Mouse (Mus musculus): ENCODE measurements around the gene Dnah2. TPM values are rescaled to one million over a fixed set of nuclear protein-coding genes. Genes with fewer than 3 reads are reported as not detected.
A peak's percentile ranks its signal among the peaks of the same experiment; 100 is the strongest.

The Dnah2 gene
- total RNA-seq, 2 experiments from 2014 or later = 4.6 to 5.2 TPM

DNA sequence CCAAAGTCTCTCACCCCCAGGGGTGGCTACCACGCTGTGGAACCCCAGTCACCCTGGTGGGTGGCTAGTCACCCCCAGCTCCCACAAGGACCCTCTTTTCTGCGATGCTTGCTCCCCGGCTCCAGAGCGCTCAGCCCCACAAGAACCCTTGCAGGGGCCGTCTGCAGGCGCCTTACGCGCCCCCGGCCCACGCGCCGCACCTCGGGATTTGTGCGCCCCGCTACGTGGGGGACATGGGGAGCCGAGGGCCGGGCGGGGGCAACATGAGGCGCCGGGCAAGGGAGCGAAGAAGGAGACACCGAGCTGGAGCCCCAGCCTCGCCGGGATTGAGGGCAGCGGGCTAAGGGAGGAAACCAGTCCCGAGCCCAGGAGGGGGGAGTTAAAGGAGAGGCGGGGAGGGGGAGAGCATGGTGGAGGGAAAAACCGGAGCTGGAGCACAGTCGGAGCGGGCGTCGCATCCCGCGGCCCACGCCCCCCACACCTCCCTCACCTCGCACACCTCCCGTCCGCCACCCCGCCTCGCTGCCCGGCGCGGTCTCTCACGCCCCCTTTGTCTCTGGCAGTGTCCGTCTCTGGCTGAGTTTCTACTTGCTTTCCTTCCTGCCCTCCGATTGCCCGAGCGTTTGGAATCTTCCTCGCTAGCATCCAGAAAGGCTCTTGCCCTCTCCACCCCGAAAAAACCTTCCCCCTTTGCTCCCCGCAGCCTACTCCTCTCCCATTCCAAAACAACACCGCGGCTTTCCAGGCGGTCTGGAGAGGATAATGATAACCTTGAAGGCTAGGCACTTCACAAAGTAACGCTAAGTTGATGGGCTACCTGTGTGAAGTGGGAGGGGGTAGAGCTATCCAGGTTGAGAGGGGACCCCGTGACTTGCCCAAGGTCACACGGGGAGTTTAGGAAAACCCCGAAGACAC lies 11.2 kb upstream of the Dnah2 start, which contains the start of gene Efnb3:
Efnb3 (minus strand) TSS at position 355 of the 915 bp plus-strand sequence.
- TF ChIP-seq CTCF (conservative IDR thresholded peaks at IDR 0.05) = no peak
- no peak for DNase-seq (ENCODE audit: low spot score in 2 of 2)
- Histone ChIP-seq H3K4me3 (peak within 1 kb of the TSS; percentile 83), H3K27ac (peak within 1 kb of the TSS; percentile 98)

DNA sequence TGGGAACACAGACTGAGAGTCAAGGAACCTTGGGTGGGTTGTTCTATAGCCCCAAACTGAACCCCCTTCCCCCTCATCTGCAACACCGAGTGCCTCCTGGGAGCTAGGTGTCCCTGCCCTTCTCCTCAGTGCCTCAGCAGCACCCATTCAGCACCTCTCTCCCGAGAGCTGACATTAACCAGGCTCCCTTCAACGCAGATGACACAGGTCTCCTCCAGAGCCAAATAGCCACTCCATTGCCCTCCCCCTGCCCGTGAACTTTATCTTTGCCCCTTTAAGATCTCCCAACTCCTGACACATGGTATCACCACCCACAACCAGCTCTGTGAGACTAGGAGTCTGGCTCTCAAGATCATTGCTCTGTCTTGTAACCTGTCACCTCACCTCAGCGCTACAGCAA lies 10.3 kb upstream of the Dnah2 start:
- no peak for DNase-seq (ENCODE audit: low spot score in 2 of 2)
- H3K27ac ChIP-seq = peak overlapping the region; percentile 98
- peak overlapping the region; percentile 83 for H3K4me3 ChIP-seq
- no peak for TF ChIP-seq CTCF (conservative IDR thresholded peaks at IDR 0.05)

DNA sequence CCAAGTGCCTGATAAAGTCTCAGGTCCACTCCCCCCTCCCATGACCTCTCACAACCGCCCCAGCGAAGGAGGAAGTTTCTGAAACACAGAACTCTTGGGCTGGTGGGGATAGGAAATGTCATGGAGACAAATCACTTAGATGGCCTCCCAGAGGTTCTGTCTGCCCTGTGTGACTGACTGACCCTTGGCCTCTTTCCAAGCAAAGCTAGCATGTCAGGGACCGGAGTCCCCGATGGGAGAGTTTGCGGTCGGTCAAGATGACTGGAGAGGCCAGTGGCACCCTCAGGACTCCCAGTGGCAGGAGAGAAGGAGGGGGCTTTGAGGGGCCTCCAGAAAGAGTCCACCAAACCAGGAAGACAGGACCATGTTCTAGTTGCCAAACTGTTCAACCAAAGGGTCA lies 9.8 kb upstream of the Dnah2 start:
- Histone ChIP-seq H3K27ac (peak overlapping the region; percentile 98), H3K4me3 (peak overlapping the region; percentile 83)
- DNase-seq (ENCODE audit: low spot score in 2 of 2) = no peak
- no peak for TF ChIP-seq CTCF (conservative IDR thresholded peaks at IDR 0.05)

DNA sequence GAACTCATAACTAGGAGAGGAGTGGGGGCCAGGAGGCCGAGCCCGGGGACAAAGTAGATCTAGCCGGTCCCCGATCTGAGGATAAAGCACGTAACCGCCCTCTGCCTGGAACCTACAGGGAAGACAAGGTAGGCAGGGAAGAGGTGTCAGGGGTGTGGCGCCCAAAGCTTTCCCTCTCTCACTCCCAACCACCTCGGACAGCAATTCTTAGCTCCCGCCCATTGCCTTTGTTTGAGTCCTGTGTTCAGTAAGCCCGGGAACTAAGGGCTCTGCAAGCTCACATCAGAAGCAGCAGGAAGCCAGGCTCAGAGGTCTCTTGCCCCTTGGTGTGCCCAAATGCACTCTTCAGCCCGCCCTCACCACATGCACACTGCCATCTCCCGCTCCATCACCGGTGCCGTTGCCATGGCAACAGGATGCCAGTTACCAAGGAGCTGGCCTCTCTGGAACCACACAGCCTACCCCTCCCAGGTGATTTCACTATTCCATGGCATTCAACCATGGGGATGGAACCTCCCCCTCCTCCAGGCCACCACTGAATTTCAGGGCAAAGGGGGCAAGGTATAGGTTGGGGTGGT lies 8.6 kb upstream of the Dnah2 start:
- Histone ChIP-seq H3K27ac (peak overlapping the region; percentile 98), H3K4me3 (peak overlapping the region; percentile 83)
- no peak for TF ChIP-seq CTCF (conservative IDR thresholded peaks at IDR 0.05)
- peak in 1 of 2 experiments; percentile 65 for DNase-seq (ENCODE audit: low spot score in 2 of 2)

DNA sequence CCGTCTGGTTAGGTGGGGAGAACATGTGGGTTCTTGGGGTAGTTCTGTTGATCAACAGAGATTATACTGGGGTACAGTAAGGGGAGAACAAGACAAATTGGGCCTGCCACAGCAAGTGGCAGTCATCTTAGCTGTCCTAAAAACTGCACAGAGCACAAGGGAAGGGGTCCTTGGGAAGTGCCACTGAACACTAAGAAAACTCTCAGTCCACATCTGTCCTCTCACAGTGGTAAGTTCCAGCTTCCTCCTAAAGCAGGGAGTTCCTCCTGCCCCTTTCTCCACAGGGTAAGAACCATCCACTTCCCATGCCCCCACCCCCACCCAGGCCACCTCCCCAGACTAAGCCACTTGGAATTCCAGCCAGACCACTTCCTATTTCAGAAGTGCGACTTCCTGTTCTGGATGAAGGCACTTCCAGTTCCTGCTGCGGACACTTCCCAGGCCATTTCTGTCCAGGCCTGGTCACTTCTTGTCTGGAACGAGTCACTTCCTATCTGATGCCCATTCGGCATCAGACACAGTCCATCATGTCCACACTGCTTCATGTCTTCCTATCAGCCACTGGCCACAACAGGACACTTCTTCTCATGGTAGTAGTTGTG lies 5.7 kb upstream of the Dnah2 start:
- Histone ChIP-seq H3K27ac (peak overlapping the region; percentile 62; the same call in 1 of the 2 replicates), H3K4me3 (no peak overlapping the region)
- DNase-seq (ENCODE audit: low spot score in 2 of 2) = no peak
- TF ChIP-seq CTCF (conservative IDR thresholded peaks at IDR 0.05) = no peak

DNA sequence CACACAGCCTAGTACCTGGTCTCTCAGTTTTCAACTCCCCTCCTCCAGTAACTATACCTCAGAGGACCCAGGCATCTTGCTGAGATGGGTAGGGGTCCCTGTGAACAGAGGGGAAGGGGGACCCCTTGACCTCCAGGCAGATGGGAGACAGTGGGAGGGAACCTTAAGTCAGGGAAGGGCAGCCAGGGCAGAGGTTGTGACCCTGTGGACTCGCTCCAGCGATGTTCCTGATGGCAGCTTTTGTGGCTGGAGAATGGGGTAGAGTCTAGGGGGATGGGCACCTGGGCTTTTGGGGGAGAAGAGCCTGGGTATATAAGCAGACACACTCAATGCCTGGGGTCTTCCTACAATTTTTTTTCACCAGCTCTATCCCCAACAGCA lies 4.4 kb upstream of the Dnah2 start:
- DNase-seq (ENCODE audit: low spot score in 2 of 2) = no peak
- TF ChIP-seq CTCF (conservative IDR thresholded peaks at IDR 0.05) = no peak
- H3K4me3 ChIP-seq = peak overlapping the region; percentile 29
- H3K27ac ChIP-seq = peak overlapping the region; percentile 97

DNA sequence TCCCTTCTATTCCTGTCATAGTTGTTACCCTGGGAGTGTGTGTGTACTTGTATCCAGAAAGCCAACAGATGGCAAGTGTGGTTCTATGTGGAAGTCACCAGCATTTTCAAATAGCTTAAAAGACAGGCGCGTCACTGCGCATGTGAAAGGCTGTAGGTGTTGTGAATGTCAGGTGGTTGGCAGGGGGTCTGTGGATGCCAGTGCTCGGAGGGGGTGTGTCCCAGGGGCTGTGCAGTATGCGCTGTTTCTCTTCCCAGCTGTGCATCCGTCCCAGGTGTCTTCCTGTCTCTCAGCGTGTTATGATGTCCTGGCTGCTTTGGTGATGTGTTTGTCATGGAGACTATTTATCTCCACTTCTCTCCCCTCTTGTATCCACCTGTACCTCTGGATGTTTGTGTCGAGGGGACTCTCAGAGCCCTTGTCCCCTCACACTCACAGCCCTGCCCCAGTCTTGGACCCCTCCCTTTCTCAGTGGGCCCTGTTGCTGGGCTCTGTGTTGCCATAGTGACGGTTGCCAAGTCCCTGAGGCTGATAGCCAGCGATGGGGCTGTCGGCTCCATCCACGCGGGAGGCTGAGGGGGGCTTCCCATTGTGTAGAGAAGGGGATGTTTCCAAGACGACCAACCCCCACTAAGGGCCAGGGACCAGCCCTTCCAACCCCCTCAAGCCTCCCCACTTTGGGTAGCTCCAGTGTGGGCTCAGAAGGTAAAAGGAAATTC lies 3.9 kb upstream of the Dnah2 start:
- peak; percentile 68 to 83 for DNase-seq (ENCODE audit: low spot score in 2 of 2)
- Histone ChIP-seq H3K4me3 (peak overlapping the region; percentile 29), H3K27ac (peak overlapping the region; percentile 97)
- TF ChIP-seq CTCF (conservative IDR thresholded peaks at IDR 0.05) = no peak

DNA sequence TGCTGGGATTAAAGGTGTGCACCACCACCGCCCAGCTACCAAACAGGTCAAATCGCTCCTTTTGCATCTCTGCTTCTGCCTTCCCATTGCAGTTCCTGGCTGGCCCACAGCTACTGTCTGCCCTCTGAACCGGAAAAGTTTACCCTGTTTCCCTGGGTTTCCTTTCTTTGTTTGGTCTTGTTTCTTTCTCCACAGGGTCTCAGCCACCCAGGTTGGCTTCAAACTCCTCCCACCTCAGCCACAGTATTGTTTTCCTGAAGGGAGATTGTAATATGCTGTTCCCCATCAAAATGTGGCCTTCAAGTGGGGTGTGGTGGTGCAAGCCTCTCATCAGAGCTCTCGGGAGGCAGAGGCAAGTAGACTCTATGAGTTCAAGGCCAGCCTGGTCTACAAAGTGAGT lies 2.4 kb upstream of the Dnah2 start:
- no peak for TF ChIP-seq CTCF (conservative IDR thresholded peaks at IDR 0.05)
- DNase-seq (ENCODE audit: low spot score in 2 of 2) = no peak
- H3K27ac ChIP-seq = peak overlapping the region; percentile 97; the same call in 1 of the 2 replicates
- H3K4me3 ChIP-seq = no peak overlapping the region

DNA sequence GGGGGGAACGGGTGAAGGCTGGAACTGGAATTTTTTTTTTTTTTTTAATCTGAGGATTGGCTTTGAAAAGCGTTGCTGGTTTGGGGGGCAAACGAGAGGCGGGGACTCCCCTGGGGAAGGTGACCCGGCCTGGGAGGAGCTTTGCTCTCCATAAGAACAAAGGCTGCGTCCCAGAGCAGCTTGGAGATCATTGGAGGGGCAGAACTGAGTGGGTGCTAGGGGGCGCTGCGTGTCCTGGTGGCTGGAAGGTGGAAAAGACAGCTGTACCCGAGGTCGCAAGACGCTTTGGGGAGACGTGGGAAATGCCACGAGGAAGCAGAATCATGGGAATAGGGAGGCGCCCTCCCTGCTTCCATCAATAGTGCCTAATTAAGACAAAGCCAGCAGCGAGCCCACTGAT lies 1.8 kb downstream of the Dnah2 start:
- DNase-seq (ENCODE audit: low spot score in 2 of 2) = no peak
- peak; percentile 58 for TF ChIP-seq CTCF (conservative IDR thresholded peaks at IDR 0.05)
- Histone ChIP-seq H3K27ac (peak overlapping the region; percentile 95), H3K4me3 (peak overlapping the region; percentile 66)

DNA sequence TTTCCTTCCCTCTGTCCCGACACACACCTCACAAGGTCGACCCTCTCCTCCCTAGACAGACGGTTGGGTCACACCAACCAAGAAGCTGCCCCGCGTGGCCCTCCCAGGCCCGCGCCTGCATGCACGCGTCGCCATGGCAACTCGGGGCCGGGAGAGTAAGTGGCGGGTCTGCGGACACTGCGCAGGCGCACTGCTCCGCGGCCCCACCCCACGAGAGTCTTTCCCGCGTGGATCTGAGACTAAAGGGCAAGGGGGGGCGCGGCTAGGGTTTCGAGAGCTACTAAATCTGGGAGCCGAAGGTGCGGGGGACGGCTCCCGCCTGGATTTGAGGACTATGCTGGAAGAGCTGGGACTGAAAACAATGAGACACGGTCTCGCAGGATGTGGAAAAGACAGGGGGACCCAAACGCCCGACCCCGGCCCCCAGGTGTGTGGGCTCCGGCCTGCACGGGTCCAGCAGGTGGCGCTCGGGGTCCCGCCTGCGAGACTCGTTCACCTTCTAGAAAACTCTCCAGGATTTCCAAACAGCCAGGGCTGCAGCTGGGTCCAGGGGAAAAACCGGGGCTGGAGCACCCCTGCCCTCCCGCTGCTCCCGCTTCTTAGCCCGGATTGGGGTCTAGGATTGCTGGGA lies 2.4 kb downstream of the Dnah2 start:
- H3K27ac ChIP-seq = peak overlapping the region; percentile 95
- peak; percentile 75 for DNase-seq (ENCODE audit: low spot score in 2 of 2)
- peak overlapping the region; percentile 66 for H3K4me3 ChIP-seq
- peak; percentile 68 for TF ChIP-seq CTCF (conservative IDR thresholded peaks at IDR 0.05)

DNA sequence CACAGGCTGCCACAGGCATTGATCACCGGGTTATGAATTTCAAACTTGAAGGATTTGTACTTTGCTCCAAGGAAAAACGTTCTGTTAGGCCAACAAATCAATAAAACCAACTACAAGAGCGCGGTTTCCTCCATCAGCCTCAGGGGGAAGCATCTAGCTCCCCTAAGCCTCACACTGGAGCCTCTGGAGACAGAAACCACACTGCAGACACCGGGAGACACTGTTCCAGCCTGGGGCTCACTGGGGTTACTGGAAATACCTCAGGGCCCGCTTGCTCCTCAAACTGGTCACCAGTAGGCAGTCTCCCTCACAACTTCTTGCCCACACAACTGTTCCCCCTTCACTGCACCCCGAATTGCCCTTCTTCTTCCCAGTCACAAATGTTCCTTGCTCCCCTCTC lies 3.0 kb downstream of the Dnah2 start:
- no peak for DNase-seq (ENCODE audit: low spot score in 2 of 2)
- peak overlapping the region; percentile 95 for H3K27ac ChIP-seq

DNA sequence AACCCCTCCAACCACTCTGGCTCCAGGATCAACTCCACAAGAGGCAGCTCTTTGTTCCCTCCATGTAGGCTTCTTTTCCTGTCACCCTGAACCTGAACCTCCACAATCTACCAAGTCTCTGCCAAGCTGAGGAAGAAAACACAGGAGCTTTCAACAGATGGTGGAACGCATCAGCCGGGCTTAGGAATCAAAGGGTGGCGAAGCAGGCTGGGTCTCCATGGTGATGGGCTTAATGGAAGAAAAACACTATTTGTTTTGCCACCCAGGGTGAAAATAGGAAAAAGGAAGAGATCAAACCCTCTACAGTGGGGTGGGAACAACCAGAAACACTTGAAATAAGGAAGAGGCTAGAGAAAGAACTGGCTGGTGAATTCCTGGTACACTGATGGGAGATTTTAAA lies 5.3 kb downstream of the Dnah2 start:
- peak overlapping the region; percentile 86 for H3K27ac ChIP-seq

More for the DNA sequence above, 3.0 kb downstream of the Dnah2 start:
- H3K4me3 ChIP-seq = peak overlapping the region; percentile 66
- TF ChIP-seq CTCF (conservative IDR thresholded peaks at IDR 0.05) = peak; percentile 20; the same call in 1 of the 2 replicates

More for the DNA sequence above, 5.3 kb downstream of the Dnah2 start:
- TF ChIP-seq CTCF (conservative IDR thresholded peaks at IDR 0.05) = no peak
- no peak for DNase-seq (ENCODE audit: low spot score in 2 of 2)
- H3K4me3 ChIP-seq = no peak overlapping the region
